Mouse (Mus musculus) kidney, adult 2 months (tissue): ENCODE results near the gene Ccdc107.

Experiments
- CTCF ChIP-seq: fragments of 200-500 bp; conservative IDR thresholded peaks from 2 replicates; pipeline ENCODE4 v1.5.1; 2011; ENCODE audit warnings: low read depth, mild to moderate bottlenecking, control low read depth, low read length, moderate library complexity, mixed read lengths; ENCODE audit not compliant: insufficient read depth, insufficient read length
- POLR2A ChIP-seq: fragments of 200-500 bp; IDR thresholded peaks from one replicate; pipeline ENCODE4 v1.6.1; 2011; ENCODE audit warnings: low read depth, low read length, control low read depth

- TF ChIP-seq CTCF (no peak), POLR2A (no peak)
These were observed 21.1 kb downstream of the Ccdc107 start for GRCm38 (mm10) chr4:43513791-43514190.
